Mouse (Mus musculus) embryonic facial prominence, embryonic 11.5 days (tissue): ENCODE measurements around the gene Lmtk2. TPM values are rescaled to one million over a fixed set of nuclear protein-coding genes. Genes with fewer than 3 reads are reported as not detected.

Experiments used
- ATAC-seq: fragments of 200-750 bp; cut with Nextera tagmentation; replicated peaks from 2 replicates; pipeline ENCODE4 v1.8.0; 2017; ENCODE audit warnings: low read depth; ENCODE audit not compliant: insufficient number of reproducible peaks, low FRiP score, low TSS enrichment
- DNase-seq: peaks from one replicate; pipeline ENCODE4 v3.0.0-alpha.2; 2015; ENCODE audit warnings: low spot score
- H3K27ac ChIP-seq: fragments of 300-500 bp; sonication (generic); replicated peaks from 2 replicates; pipeline ENCODE4 v1.5.1; 2014; ENCODE audit warnings: mild to moderate bottlenecking, low read depth, low read length, control low read depth
- H3K27me3 ChIP-seq: fragments of 300-500 bp; sonication (generic); 2 replicates; pipeline ENCODE4 v1.6.1; 2014; ENCODE audit warnings: mild to moderate bottlenecking, low read length, moderate library complexity, mixed read lengths; ENCODE audit not compliant: control insufficient read depth, insufficient read depth
- H3K36me3 ChIP-seq: fragments of 300-500 bp; sonication (generic); replicated peaks from 2 replicates; pipeline ENCODE4 v1.6.1; 2014; ENCODE audit warnings: low read depth, mild to moderate bottlenecking, low read length, moderate library complexity, mixed read lengths; ENCODE audit not compliant: control insufficient read depth, insufficient read depth
- H3K4me1 ChIP-seq: fragments of 300-500 bp; sonication (generic); 2 replicates; pipeline ENCODE4 v1.6.1; 2014; ENCODE audit warnings: low read length, mixed read lengths; ENCODE audit not compliant: control insufficient read depth, insufficient read depth
- H3K4me2 ChIP-seq: fragments of 300-500 bp; sonication (generic); 2 replicates; pipeline ENCODE4 v1.6.1; 2014; ENCODE audit warnings: low read depth, mild to moderate bottlenecking, control low read depth, low read length, moderate library complexity
- H3K4me3 ChIP-seq: fragments of 300-500 bp; sonication (generic); 2 replicates; pipeline ENCODE4 v1.5.1; 2014; ENCODE audit warnings: low read depth, low read length, control low read depth
- H3K9ac ChIP-seq: fragments of 300-500 bp; sonication (generic); replicated peaks from 2 replicates; pipeline ENCODE4 v1.6.1; 2014; ENCODE audit warnings: mild to moderate bottlenecking, control low read depth, low read length
- H3K9me3 ChIP-seq: fragments of 300-500 bp; sonication (generic); replicated peaks from 2 replicates; pipeline ENCODE4 v1.6.1; 2016; ENCODE audit warnings: mild to moderate bottlenecking, low read length, inconsistent platforms, mixed read lengths; ENCODE audit not compliant: control insufficient read depth
- WGBS: fragments of 180-500 bp; shearing (Covaris S2); extraction: QIAGEN DNeasy Blood & Tissue Kit; methylation state at CpG from one replicate; pipeline ENCODE4 v1.1.7; 2014; 5-methylcytosine and 5-hydroxymethylcytosine counted together
- polyA plus RNA-seq: library from polyadenylated mRNA; unstranded; fragments of >200 nt; fragmentation: Nextera tagmentation; extraction: Ambion mirVana; gene quantifications from 2 replicates; pipeline ENCODE4 v1.2.1, GENCODE M21; 2014

The Lmtk2 gene
- polyA plus RNA-seq, 1 experiment from 2014 or later = 3.7 TPM

DNA sequence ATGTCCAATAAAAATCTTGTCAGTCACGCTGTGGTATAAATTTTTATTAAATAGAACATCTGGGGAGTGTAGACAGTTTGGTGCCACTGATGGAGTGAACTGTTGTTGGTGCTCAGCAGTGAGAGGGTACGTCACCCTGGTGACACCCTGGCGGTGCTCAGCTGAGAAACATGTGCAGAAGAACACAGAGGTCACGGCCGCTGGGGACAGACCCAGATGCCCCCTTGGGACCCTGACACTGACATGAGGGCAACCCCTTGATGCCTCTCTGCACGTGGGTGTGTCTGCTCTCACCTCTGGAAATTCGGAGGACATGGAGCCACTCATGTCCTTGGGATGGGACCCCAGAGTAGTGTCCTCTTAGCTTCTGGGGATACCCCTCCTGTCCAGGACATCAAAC lies 94.2 kb downstream of the Lmtk2 start:
- WGBS = 76% methylated on average over 7 of the region's 7 CpGs

DNA sequence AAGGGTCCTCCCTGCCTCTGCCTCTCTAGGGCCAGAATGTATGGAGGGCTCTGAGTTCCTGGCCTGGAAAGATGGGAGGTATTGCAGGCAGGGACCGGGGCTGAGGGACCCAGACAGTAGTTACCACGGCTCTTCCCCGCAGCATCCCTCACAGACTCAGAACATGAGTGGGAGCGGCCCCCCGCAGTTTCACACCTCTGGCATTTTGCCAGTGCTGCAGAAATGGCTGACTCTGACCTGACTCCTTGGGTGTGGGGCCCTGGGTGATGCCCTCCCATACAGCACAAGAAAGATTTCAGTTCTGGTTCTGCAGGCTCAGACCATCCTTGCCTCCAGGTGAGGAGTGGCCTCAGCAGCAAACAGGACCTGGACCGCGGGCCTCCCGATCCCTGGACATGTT lies 95.3 kb downstream of the Lmtk2 start:
- Histone ChIP-seq H3K4me1 (no peaks in the 10 kb centered on the region; the same call in none of the 2 replicates), H3K9me3 (no peaks in the 10 kb centered on the region), H3K27me3 (no peaks in the 10 kb centered on the region), H3K27ac (no peak overlapping the region), H3K9ac (no peak overlapping the region), H3K4me3 (no peak overlapping the region), H3K36me3 (no peaks in the 10 kb centered on the region), H3K4me2 (no peak overlapping the region)
- ATAC-seq (no peak), DNase-seq (no peak)
- 86% methylated on average over 8 of the region's 8 CpGs for WGBS

More for the DNA sequence above, 94.2 kb downstream of the Lmtk2 start:
- H3K4me3 ChIP-seq = no peak overlapping the region
- no peak for ATAC-seq
- DNase-seq = no peak
- no peaks in the 10 kb centered on the region for H3K9me3 ChIP-seq
- H3K9ac ChIP-seq = no peak overlapping the region
- no peaks in the 10 kb centered on the region; the same call in none of the 2 replicates for H3K4me1 ChIP-seq
- no peaks in the 10 kb centered on the region for H3K36me3 ChIP-seq
- no peak overlapping the region for H3K4me2 ChIP-seq
- no peak overlapping the region for H3K27ac ChIP-seq
- H3K27me3 ChIP-seq = no peaks in the 10 kb centered on the region

DNA sequence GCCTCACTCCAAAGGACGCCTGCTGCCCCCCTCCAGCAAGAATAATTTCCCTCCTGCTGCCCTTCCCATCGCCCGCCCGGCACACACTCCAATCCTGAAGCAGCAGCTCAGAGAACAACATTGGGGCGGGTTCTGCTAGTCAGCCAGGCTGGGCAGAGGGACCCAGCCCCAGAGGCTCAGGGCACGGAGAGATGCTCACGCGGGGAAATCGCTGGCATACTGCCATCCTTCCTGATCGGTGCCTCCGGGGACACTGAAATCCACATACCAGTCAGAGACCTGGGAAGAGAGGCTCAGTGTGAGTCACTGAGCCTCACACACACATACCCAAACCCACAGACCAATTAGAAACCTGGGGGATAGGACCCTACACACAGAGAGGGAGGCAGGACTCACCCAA lies 100.4 kb downstream of the Lmtk2 start:
- H3K9me3 ChIP-seq = no peaks in the 10 kb centered on the region
- no peaks in the 10 kb centered on the region for H3K36me3 ChIP-seq
- no peak overlapping the region for H3K27ac ChIP-seq
- ATAC-seq = no peak
- H3K27me3 ChIP-seq = no peaks in the 10 kb centered on the region
- no peak overlapping the region for H3K4me3 ChIP-seq
- 88% methylated on average over 11 of the region's 11 CpGs for WGBS
- no peak for DNase-seq
- H3K9ac ChIP-seq = no peak overlapping the region
- no peak overlapping the region for H3K4me2 ChIP-seq
- H3K4me1 ChIP-seq = no peaks in the 10 kb centered on the region

DNA sequence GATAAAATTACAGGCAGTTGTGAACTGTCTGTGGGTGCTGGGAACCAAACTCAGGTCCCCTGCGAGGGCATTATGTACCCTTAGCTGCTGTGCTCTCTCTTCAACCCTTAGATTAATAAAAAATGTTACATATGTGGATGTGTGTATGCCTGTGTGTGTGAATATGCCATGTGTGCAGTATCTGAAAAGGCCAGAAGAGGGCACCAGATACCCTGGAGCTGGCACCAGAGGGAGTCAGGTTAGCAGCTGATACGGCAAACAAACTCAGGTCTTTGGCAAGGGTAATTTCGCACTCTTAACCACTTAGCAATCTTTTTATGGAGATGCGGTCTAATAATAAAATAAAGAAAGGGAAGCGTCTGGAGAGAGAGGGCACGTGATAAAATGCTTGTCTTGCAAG lies 102.2 kb downstream of the Lmtk2 start:
- H3K4me1 ChIP-seq = no peaks in the 10 kb centered on the region
- no peaks in the 10 kb centered on the region for H3K27me3 ChIP-seq
- DNase-seq = no peak
- no peak overlapping the region for H3K27ac ChIP-seq
- no peaks in the 10 kb centered on the region; the same call in 1 of the 2 replicates for H3K36me3 ChIP-seq
- no peak overlapping the region for H3K4me2 ChIP-seq
- H3K9me3 ChIP-seq = no peaks in the 10 kb centered on the region
- ATAC-seq = no peak
- 93% methylated on average over 6 of the region's 6 CpGs for WGBS
- H3K4me3 ChIP-seq = no peak overlapping the region
- H3K9ac ChIP-seq = no peak overlapping the region

DNA sequence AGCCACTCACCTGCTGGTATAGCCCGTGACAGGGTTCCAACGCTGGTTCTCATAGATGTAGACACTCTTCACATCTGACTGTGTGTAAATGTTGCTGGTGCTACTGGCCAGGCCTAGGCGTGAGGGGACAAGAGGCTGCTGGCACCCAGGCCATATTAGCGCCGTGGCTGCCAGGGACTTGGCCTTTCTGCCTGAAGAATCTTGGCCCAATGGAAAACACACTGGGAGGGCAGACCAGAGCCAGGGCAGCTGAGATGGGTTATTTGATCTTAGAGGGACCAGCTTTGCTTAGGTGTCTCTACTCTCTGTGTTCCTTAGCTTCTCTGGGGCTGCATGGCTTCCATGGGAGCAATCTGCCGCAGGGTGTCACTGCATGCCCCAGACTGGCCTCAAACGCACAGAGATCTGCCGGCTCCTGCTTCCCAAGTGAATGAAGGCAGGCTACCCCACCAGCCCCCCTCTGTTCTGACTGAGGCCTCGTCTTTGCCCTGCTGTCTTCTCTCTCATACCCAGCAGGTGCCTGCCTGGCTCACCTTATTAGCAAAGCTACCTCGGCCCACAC lies 103.2 kb downstream of the Lmtk2 start:
- no peak overlapping the region for H3K27ac ChIP-seq
- no peak overlapping the region for H3K9ac ChIP-seq
- ATAC-seq = no peak
- WGBS = 91% methylated on average over 10 of the region's 10 CpGs
- no peaks in the 10 kb centered on the region for H3K9me3 ChIP-seq
- H3K27me3 ChIP-seq = no peaks in the 10 kb centered on the region
- no peak overlapping the region for H3K4me2 ChIP-seq
- DNase-seq = no peak
- no peaks in the 10 kb centered on the region for H3K4me1 ChIP-seq
- no peak overlapping the region for H3K4me3 ChIP-seq
- H3K36me3 ChIP-seq = no peaks in the 10 kb centered on the region; the same call in 1 of the 2 replicates

DNA sequence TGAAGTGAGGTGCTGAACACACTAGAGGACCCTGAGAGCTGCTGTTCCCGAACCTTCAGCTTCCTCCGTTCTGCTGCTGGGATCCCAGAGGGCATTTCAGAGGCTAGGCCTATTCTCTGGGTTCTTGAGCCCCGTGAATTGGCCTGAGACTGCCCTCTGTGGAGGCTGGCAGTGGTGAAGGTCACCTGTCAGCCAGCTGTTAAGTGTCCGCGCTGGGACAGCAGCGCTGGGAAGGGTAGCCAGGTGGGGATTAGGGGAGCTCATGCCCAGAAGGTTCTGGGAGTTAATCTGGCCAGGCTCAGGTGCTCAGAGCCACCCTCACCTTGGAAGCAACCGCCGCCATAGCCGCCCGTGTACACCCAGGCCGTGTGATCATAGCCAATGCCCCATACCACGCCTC lies 104.1 kb downstream of the Lmtk2 start:
- no peaks in the 10 kb centered on the region for H3K27me3 ChIP-seq
- no peaks in the 10 kb centered on the region for H3K4me1 ChIP-seq
- 91% methylated on average over 12 of the region's 12 CpGs for WGBS
- no peak overlapping the region for H3K4me2 ChIP-seq
- H3K9me3 ChIP-seq = no peaks in the 10 kb centered on the region
- no peak overlapping the region for H3K9ac ChIP-seq
- no peak overlapping the region for H3K27ac ChIP-seq
- no peak for ATAC-seq
- no peak for DNase-seq
- no peak overlapping the region for H3K4me3 ChIP-seq
- H3K36me3 ChIP-seq = no peaks in the 10 kb centered on the region; the same call in 1 of the 2 replicates

DNA sequence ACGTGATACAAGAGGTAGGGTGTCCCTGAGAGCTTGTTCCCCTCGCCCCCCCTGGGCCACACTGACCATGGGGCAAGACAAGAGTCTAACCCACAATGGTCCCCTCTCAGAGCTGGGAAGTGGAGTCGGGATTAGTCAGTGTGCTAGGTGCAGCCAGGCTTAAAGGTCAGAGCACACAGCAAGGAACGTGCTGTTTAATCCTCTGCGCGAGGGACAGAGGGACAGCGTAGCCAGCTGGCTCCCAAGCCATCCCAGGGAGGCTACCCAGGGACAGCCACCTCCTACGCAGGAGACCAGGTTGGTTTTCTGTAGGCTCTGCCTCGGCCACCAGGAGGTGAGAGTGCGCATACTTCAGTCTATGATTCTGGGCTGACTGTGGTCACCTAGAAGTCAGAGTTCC lies 104.7 kb downstream of the Lmtk2 start:
- H3K27ac ChIP-seq = no peak overlapping the region
- DNase-seq (no peak), ATAC-seq (no peak)
- H3K27me3 ChIP-seq = no peaks in the 10 kb centered on the region
- H3K36me3 ChIP-seq = no peaks in the 10 kb centered on the region; the same call in 1 of the 2 replicates
- no peaks in the 10 kb centered on the region for H3K9me3 ChIP-seq
- no peak overlapping the region for H3K4me3 ChIP-seq
- no peak overlapping the region for H3K9ac ChIP-seq
- H3K4me2 ChIP-seq = no peak overlapping the region
- no peaks in the 10 kb centered on the region for H3K4me1 ChIP-seq
- 73% methylated on average over 10 of the region's 10 CpGs for WGBS

DNA sequence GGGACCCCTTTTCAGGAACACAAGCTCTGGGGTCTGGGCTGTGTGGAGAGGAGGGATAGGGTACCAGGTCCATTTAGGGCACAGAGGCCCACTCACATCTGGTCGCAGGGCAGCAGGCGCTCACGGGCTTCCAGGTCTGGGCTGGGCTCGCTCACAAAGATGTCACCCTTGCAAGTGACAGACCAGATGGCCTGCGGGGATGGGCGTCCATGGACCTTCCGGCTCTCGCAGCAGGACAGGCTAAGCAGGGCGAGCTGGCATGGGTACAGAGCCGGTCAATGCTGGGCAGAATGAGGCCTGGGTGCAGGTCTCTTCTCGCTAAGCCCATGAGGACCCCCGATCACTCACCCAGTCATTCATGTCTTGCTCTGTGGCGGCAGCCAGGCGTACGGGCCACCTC lies 105.8 kb downstream of the Lmtk2 start:
- Histone ChIP-seq H3K9ac (no peak overlapping the region), H3K4me3 (no peak overlapping the region), H3K27me3 (no peaks in the 10 kb centered on the region), H3K4me2 (no peak overlapping the region), H3K27ac (no peak overlapping the region), H3K36me3 (no peaks in the 10 kb centered on the region; the same call in 1 of the 2 replicates), H3K9me3 (no peaks in the 10 kb centered on the region), H3K4me1 (no peaks in the 10 kb centered on the region)
- ATAC-seq = no peak
- no peak for DNase-seq
- 96% methylated on average over 15 of the region's 15 CpGs for WGBS
